Mouse (Mus musculus): ENCODE measurements at regions not wholly inside any gene's neighbourhood (a gene's known extent, or its start where the extent isn't known, plus 50 kb on each side); places are given as distances from the start of the nearest gene placed in this dataset.

- TF ChIP-seq POLR2A (IDR thresholded peaks at IDR 0.05; ENCODE audit: low read depth, low read length) (no peak), CTCF (IDR thresholded peaks at IDR 0.05; ENCODE audit: borderline replicate concordance, insufficient read depth, low read length) (no peak)
Observed at GRCm38 (mm10) chr9:85577338-85577737, 171.8 kb downstream of the Ibtk start.

Data from embryonic fibroblast, embryonic 13.5 days (primary cell).